Mouse (Mus musculus) heart, adult 8-10 months (tissue): Measurements from ENCODE around the gene Olfml2a. TPM values are rescaled to one million over a fixed set of nuclear protein-coding genes. Genes with fewer than 3 reads are reported as not detected.

Experiments
- DNase-seq: peaks from one replicate; pipeline ENCODE4 v3.0.0; 2022; ENCODE audit warnings: low spot score
- total RNA-seq, 4 experiments: library from RNA; stranded (reverse); gene quantifications; 2 replicates each; pipeline ENCODE4 v1.2.4; 2022

The Olfml2a gene
- 1 to 10 TPM; 3.2 to 3.9 (median 3.6) TPM for total RNA-seq

DNA sequence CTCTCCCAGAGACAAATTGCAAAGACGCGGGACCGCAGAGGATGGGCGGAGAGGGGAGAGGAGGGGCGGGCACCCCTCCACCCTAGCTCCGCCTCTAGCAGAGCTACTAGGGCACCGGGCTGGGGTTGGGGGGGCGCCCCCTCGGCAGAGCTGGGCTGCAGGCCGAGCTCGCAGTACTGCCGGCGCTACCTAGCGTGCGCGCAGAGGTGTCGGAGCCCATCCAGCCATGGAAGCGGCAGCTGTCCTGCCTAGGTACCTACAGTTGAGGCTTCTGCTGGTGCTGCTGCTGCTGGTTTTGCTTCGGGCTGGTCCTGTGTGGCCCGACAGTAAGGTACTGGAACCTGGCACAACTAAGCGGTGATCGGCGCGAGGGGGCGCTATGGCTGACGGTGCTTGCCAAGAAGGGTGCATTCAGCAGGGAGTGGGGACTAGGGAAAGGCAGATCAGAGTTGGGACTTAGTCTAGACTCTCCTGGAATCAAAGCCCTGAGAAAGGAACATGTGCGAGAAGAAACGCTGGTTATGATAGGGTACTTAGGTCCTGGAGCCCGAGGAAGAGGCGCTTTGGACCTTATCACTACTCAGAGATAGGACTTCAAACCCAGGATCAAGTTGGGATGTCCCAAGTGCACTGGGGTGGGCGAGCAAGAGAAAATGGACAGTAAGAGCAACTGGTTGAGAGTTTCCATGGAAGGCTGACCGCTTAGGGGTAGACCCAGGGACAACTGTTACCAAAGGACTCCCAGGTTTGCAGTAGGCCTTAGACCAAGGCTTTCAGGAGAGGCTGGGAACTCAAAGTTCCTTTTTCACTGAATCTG, at the start of gene Olfml2a:
Gene Olfml2a (plus strand): TSS at position 128 of the 817 bp plus-strand sequence.
- DNase-seq, result no peak

DNA sequence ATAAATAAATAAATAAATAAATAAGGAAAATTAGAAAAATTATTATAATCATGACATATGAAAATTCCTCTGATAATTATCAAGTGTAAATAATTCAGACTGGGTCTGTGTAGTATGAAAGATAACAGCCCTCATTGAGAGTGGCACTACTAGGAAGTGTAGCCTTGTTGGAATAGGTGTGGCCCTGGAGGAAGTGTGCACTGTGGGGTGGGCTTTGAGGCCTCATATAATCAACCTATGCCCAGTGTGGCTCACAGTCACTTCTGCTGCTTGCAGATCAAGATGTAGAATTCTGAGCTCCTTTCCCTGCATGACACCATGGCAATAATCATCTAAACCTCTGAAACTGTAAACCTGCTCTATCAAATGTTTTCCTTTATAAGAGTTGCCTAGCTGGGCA, 28.9 kb upstream of the Olfml2a start:
- no peak for DNase-seq

GRCm38 (mm10) chr2:38904290-38904689, 27.5 kb upstream of the Olfml2a start:
- DNase-seq, result no peak

GRCm38 (mm10) chr2:38906097-38906496, 25.7 kb upstream of the Olfml2a start:
- no peak for DNase-seq

- no peak for DNase-seq
Observed at GRCm38 (mm10) chr2:38908604-38909003, 23.2 kb upstream of the Olfml2a start.

GRCm38 (mm10) chr2:38914517-38914916, 17.3 kb upstream of the Olfml2a start:
- DNase-seq, result no peak

GRCm38 (mm10) chr2:38914965-38915364, 16.8 kb upstream of the Olfml2a start:
- no peak for DNase-seq

DNA sequence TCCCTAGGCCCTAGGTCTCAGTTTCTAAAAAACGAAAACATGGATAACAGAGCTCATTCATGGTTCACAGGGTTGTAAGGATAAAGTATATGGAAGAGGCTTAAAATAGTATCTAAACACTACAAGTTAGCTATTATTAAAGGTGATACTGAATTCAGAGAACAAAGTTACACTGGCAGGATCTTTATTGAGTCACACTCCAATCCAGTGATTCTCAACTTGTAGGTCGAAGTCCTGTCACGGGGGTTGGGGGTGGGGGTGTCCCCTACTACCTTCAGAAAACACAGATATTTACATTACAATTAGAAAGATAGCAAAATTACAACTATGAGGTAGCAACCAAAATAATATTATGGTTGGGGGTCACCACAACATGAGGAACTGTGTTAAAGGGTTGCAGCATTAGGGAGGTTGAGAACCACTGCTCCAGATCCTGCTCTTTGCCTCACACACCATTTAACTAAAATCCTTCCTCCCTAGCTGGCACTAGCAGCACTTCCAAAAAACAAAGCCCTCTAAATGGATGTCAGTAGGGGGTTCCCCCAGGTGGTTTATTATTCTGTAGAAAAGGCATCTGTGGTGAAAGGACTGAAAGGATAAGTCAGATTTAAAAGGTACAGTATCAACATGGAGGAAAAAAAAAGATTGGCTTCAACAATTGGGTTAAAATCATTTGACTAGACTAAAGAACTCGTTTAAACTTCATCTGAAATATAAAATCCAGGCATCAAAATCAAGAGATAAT, 14.7 kb upstream of the Olfml2a start:
- no peak for DNase-seq

DNA sequence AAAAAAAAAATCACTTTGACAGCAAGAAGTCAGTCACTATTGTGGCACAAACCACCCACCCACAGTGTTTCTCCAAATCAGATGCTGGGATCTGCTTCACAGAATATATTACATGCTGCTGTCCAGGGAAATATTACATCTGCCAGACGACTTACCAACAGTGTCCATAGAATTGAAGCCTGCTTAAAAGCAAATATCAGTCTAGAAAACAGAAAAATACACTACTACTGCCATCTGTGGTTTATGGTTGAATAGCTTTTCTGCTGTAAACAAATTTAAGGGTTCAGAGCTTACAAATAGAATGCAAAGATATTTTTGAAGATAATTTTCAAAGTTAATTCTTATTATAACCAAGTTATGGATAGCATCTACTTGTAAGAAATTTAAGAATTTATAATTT, 10.4 kb upstream of the Olfml2a start:
- DNase-seq, result no peak

GRCm38 (mm10) chr2:38923471-38923870, 8.3 kb upstream of the Olfml2a start:
- no peak for DNase-seq

DNA sequence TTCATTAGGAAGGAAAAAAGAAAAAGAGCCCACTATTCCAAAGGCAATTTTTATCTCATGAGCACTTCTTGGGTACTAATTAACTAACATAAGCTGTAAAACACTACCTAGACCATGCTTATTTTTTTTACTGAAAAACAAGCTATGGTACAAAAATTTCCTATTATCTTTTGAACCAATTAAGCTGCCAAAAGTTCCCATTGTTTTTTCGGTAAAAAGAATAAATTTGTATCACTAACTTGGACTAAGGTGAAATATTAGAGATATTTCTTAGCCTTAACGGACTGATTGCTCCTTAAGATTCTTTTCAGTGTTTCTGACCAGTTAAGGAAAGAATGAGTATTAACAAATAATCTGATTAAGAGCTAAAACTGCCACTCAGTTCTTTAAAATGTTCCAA, 7.9 kb upstream of the Olfml2a start:
- no peak for DNase-seq

- no peak for DNase-seq
Observed at GRCm38 (mm10) chr2:38924571-38924970, 7.2 kb upstream of the Olfml2a start.

DNA sequence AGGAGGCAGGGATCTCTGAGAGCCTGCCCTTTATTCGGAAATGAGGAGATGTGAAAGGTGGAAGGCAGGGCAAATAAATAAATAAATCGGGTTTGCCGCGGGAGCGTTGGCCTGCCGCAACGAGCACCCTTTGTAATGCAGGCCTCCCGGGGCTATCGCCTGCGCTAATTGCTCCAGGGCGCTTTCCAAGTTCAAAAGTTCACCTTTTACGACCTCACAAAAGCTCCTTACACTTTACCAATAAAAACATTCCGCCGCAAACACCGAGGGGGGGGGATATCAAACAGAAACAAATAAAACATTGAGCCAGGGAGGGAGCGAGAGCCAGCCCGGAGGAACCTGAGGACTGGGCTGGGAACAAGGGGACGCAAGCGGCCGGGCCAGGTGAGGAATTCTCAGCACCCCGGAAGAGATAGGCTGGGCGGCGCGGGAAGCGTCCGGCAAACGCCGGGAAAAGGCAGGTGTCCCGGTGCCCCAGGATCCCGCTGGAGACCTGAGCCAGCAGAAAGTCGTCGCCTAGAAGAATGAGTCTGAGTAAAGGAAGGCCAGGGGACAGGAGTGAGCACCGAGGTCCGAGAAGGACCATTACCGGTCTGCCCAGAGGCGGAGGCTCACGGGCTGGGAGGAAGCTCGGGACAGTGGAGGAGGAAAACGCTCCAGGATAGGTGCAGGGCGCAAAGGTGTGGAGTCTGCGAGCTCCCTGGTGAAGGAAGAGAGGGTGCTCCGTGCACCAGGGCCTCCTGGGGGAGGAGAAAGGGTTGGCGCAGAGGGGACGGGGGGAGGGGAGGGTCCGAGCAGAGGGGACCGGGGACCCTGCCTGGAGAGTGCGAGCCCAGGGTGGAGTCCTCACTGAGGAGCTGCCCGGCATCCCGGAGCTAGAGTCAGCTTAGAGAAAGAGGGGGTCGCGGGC, 6.4 kb upstream of the Olfml2a start:
- DNase-seq, result no peak

DNA sequence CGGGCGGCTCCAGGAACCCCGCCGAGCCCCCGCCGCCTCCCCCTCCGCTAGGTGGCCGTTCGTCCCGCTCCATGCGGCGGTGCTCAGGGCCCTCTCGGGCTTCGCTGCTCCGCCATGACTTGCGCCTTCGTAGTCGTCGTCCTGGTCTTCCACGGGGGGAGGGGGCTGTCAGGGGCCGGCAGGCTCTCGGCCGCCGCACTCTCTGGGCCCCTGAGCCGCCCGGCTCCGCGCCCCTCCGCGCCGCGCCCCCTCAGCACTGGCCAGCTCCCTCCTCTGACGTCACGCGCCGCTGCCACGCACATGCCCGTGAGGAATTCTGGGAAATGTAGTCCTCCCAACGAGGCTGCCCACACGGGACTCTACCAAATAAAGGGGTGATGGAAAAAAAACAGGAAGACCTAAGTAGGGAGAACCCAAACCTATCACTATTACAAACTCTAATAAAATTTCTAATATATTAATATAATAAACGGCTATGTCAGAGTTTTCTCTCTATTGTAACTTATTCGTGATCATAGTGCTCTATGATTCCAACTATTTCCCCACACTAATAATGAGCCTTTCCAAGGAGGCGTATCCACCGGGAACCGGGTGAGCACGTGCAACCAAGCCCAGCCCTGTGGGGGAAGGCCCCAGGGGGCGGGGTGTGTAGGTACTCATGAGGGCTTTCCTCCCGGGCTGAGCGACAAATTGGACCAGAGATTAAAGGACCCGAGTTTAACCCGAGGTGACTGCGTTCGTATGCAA, 5.5 kb upstream of the Olfml2a start:
- peak; percentile 94 for DNase-seq

DNA sequence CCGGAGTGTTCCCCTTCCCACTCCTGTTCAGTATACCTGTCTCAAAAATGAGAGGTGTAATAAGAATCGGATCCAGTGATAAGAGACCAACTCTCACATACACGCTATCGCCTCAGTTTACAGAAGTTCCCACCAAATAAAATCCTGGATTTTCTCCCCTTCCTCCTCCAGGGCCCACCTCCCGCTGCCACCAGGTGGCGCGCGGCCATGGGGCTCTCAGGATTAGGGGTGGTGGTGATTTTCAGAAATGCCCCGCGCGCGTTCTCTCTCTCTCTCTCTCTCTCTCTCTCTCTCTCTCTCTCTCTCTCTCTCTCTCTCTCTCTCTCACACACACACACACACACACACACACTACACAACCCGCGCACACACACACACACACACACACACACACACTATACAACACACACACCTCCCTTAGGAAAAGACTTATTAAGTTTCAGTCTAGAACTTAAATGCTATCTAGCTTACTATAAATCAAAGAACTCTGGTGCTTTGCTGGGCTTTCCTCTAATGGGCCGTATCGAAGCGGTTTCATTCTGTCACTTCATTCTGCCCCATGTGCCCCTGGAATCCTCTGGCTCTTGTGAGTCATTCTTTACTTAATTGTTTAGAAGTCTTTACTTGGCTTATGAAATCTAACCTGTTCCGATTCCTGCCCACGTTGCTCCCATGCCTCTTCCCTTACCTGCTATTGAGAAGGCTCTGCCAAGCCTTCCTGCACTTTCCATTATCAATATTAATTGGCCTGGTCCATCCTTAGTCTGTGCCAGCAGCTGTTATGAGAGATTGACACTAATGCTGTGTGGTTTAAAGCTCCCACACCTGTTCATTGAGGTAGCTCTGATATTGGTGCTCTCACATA, 4.4 kb upstream of the Olfml2a start, which contains the start of gene Nr6a1:
Gene Nr6a1 (minus strand): TSS at position 574 of the 865 bp plus-strand sequence.
- DNase-seq, result peak; percentile 47

DNA sequence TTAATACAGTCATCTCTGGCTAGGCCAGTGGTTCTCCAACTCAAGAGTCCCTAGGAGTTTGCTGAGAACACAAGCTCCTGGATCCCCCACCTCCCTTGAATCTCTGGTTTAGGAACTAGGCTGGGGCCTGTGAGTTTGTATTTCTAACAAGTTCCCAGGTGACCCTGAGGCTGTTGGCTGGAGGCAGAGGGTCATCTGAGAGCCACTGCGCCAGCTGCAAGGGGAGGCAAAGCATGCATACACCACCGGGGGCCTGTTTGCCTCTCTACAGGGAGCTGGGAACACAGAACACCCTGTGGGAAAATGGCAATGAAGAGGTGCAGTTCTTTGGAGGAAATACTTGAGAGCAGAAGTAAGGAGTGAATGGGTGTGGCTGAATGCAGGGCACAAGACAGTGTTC, 1.5 kb upstream of the Olfml2a start:
- DNase-seq, result no peak

DNA sequence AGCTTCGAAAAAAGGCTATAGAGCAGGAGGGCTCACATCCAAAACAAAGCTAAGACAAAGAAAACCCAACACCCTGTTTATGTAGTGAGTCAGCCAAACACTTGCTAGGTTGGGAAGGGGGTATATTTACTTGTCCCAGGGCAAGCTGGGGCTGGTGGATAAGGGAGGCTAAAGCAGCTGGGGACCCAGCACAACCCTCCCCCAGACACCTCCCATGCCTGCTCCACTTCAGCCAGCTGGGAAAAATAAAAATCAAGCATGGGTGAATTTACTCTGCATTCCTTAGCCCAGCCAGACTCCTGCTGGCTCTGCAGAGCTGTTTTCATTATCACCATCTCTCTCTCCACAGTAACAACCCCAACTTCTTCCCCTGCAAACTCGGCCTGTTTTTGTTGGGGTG, 2.2 kb downstream of the Olfml2a start:
- no peak for DNase-seq

DNA sequence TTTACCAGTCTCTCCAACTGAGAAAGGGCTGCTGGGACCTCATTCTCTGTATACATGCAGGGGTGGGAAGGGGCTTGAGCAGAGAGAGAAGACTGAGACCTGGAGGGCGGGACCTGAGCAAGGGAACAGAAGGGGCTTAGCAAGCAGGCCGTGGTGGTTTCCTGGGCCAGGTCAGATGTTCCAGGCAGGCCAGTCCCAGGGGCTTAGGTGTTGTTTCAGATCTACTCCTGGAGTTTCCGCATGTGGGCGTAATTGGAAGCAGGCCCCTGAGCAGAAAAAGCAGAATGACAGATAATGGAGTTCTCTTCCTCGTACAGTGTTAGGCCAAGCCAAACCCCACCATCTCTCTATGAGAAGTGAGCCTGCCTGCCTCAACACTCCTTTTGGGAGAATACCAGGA, 3.2 kb downstream of the Olfml2a start:
- DNase-seq, result no peak

DNA sequence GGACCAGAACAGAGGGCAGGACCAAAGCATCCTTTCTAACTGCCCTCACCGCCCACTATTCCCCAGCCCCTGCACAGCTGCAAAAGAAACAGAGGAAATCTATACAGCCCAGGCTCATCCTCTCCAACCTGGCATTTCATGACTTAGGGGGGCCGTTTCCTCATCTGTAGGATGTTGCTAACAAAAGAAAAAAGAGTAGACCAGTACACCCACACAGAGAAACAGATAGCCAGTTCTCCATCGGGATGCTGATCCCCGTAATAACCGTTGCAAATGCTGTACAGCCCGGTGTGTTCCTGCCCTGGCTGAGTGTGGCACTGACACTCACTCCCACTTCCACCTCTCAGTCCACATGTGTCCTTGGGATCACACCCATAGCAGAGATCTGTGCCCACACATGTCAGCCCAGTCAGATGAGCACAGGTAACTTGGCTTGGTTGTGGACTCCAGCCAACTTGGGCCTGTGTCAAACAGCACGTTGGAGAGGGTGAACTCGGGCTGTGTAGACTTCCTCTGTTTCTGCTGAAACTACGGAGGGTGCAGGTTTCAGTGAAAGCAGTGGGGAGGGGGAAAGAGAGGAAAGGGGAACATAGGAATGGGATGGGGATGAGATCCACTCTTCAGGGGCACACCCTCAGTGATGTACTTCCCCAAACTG, 5.1 kb downstream of the Olfml2a start:
- no peak for DNase-seq

DNA sequence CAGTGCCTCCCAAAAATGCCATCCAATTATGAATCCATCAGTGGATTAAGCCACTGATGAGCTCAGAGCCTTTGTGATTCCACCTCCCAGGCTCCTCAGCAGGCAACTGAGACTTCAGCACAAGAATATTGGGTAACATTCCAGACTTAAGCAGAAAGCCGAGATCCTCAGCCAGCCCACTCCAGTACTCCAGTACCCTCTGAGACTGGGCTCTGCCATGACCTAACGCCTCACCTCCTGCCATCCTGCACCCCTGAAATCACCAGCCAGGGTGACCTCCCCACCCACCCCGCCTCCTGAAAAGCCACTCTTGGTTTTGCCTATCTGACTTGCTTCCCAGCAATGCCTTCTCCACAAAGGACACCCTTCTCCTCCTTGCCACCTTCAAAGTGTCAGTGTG, 5.6 kb downstream of the Olfml2a start:
- no peak for DNase-seq
